ENCODE assay signal across 14 mouse cellular contexts in the genomic region with DNA sequence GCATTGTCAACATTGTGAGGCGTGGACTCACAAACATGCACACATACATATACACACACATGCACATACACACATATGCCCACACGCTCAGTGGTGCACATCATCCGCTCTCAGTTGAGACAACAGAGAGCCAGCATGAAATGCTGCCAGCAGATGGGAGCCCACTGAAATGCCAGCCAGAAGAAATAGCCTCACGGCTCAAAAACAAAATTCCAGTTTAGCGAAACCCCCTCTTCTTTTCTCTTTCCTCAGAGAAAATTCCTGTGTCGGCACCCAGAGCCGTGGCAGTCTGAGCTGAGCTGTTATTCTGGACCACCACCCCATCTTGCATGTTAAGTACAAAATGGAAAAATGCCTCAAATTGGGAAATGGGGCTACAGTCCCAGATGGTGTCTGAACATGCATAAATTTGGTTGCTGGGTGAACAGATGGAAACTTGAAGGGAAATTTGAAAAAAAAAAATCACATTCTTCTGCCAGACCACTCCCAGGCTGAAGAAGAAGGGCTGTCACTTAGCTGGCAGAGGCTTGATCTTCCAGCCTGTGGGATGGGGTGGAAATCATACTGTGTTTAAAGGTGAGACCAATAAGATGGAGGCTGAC.
A peak's percentile ranks its signal among the peaks of the same experiment; 100 is the strongest.
DNase-seq lines count a peak whose midpoint lies in the region; ATAC-seq and TF ChIP-seq lines count a peak whose summit lies in the region.
"Had no signal": no experiment of that assay in that cellular context is flagged by ENCODE, and none has a peak within 500 bp of the region (broad histone marks: within the 10 kb centered on the region; RNA-seq: fewer than 3 reads in every experiment).

No protein-coding gene starts in this region.

- no peak for TF ChIP-seq EP300 in lung, postnatal 0 days (IDR thresholded peaks at IDR 0.05)

- H3K4me2 ChIP-seq in forebrain, embryonic 13.5 days, result no peak overlapping the region
- no peak overlapping the region for H3K4me2 ChIP-seq in forebrain, postnatal 0 days (ENCODE audit: low read depth)
- no peak overlapping the region for H3K4me2 ChIP-seq in lung, postnatal 0 days (replicated peaks; ENCODE audit: low read depth, low read length)
- H3K4me2 ChIP-seq: kidney, embryonic 15.5 days had no signal

- H3K9ac ChIP-seq in forebrain, embryonic 13.5 days, result no peak overlapping the region
- H3K9ac ChIP-seq in forebrain, postnatal 0 days, result no peak overlapping the region
- H3K9ac ChIP-seq in lung, postnatal 0 days (replicated peaks; ENCODE audit: low read depth), result no peak overlapping the region
- H3K9ac ChIP-seq: kidney, embryonic 15.5 days; liver, embryonic 14.5 days had no signal

- no peak for DNase-seq in forebrain, embryonic 10.5 days (ENCODE audit: extremely low spot score, low spot score)
- peak; percentile 86 for DNase-seq in forebrain, postnatal 0 days
- peak; percentile 38 to 47 for DNase-seq in layer of hippocampus, postnatal 10 days (ENCODE audit: low spot score in 2 of 2)
- peak; percentile 62 for DNase-seq in right cerebral cortex, adult 18-20 months
- DNase-seq in adrenal gland, postnatal 10 days, result no peak
- DNase-seq in lung, postnatal 0 days (ENCODE audit: low spot score), result no peak
- no peak for DNase-seq in adrenal gland, postnatal 14 days
- DNase-seq: adrenal gland, postnatal 36 days; B cell, adult 2 months; gastrocnemius, adult 2 months had no signal

- no peaks in the 10 kb centered on the region for H3K4me1 ChIP-seq in forebrain, embryonic 13.5 days
- no peaks in the 10 kb centered on the region for H3K4me1 ChIP-seq in forebrain, embryonic 10.5 days
- peaks cover 10% of the 10 kb centered on the region; the same call in 1 of the 2 replicates for H3K4me1 ChIP-seq in forebrain, postnatal 0 days (ENCODE audit: insufficient read depth)
- no peaks in the 10 kb centered on the region for H3K4me1 ChIP-seq in lung, postnatal 0 days (ENCODE audit: insufficient read depth, low read depth, low read length)
- H3K4me1 ChIP-seq: kidney, embryonic 15.5 days; megakaryocyte, embryonic 14.5 days had no signal

- no peaks in the 10 kb centered on the region for H3K27me3 ChIP-seq in forebrain, embryonic 13.5 days
- H3K27me3 ChIP-seq in forebrain, embryonic 10.5 days (ENCODE audit: poor library complexity, severe bottlenecking), result no peaks in the 10 kb centered on the region
- H3K27me3 ChIP-seq in forebrain, postnatal 0 days (ENCODE audit: insufficient read depth, low read length), result no peaks in the 10 kb centered on the region
- H3K27me3 ChIP-seq in lung, postnatal 0 days (replicated peaks; ENCODE audit: insufficient read depth, low read length), result no peaks in the 10 kb centered on the region
- H3K27me3 ChIP-seq: kidney, embryonic 15.5 days; megakaryocyte, embryonic 14.5 days had no signal

- no peak for TF ChIP-seq CTCF in forebrain, postnatal 0 days (IDR thresholded peaks at IDR 0.05; ENCODE audit: low read depth)
- TF ChIP-seq CTCF in lung, postnatal 0 days (IDR thresholded peaks at IDR 0.05), result no peak

- H3K27ac ChIP-seq in forebrain, embryonic 13.5 days, result peak overlapping the region; percentile 73
- no peak overlapping the region for H3K27ac ChIP-seq in forebrain, embryonic 10.5 days
- H3K27ac ChIP-seq in forebrain, postnatal 0 days (ENCODE audit: low read depth, low read length), result peak overlapping the region; percentile 54
- H3K27ac ChIP-seq in lung, postnatal 0 days (ENCODE audit: low read length), result no peak overlapping the region
- H3K27ac ChIP-seq: gastrocnemius, adult 2 months; kidney, embryonic 15.5 days; liver, embryonic 14.5 days had no signal

- 72% methylated on average over 7 of the region's 7 CpGs for WGBS in forebrain, embryonic 13.5 days
- 88% methylated on average over 7 of the region's 7 CpGs for WGBS in forebrain, embryonic 10.5 days
- 35% methylated on average over 7 of the region's 7 CpGs for WGBS in forebrain, postnatal 0 days
- WGBS in lung, postnatal 0 days, result 76% methylated on average over 7 of the region's 7 CpGs

- no peaks in the 10 kb centered on the region for H3K9me3 ChIP-seq in forebrain, embryonic 13.5 days (replicated peaks)
- H3K9me3 ChIP-seq in forebrain, embryonic 10.5 days, result no peaks in the 10 kb centered on the region
- no peaks in the 10 kb centered on the region for H3K9me3 ChIP-seq in forebrain, postnatal 0 days (ENCODE audit: low read length)
- H3K9me3 ChIP-seq in lung, postnatal 0 days (ENCODE audit: low read length), result no peaks in the 10 kb centered on the region; the same call in 1 of the 2 replicates
- H3K9me3 ChIP-seq: kidney, embryonic 15.5 days had no signal

- H3K36me3 ChIP-seq in forebrain, embryonic 13.5 days (ENCODE audit: poor library complexity, severe bottlenecking), result no peaks in the 10 kb centered on the region
- H3K36me3 ChIP-seq in forebrain, embryonic 10.5 days (replicated peaks), result no peaks in the 10 kb centered on the region
- no peaks in the 10 kb centered on the region for H3K36me3 ChIP-seq in forebrain, postnatal 0 days (ENCODE audit: insufficient read depth)
- no peaks in the 10 kb centered on the region for H3K36me3 ChIP-seq in lung, postnatal 0 days (ENCODE audit: insufficient read depth, low read length)
- H3K36me3 ChIP-seq: kidney, embryonic 15.5 days had no signal

- ATAC-seq in forebrain, embryonic 13.5 days, result peak; percentile 91
- ATAC-seq in forebrain, postnatal 0 days, result peak; percentile 95
- no peak for ATAC-seq in lung, postnatal 0 days

- no peak overlapping the region for H3K4me3 ChIP-seq in forebrain, embryonic 13.5 days
- no peak overlapping the region for H3K4me3 ChIP-seq in forebrain, embryonic 10.5 days
- no peak overlapping the region for H3K4me3 ChIP-seq in forebrain, postnatal 0 days (ENCODE audit: low read depth, low read length)
- H3K4me3 ChIP-seq in lung, postnatal 0 days (ENCODE audit: low read depth, low read length), result no peak overlapping the region
- H3K4me3 ChIP-seq: gastrocnemius, adult 2 months; kidney, embryonic 15.5 days; megakaryocyte, embryonic 14.5 days had no signal

Comparison
In these comparisons a context has a peak if more than half of its experiments do, and no peak if none do; other contexts are left out.
1. H3K27ac ChIP-seq: peak in forebrain, embryonic 13.5 days (single experiment) and forebrain, postnatal 0 days (single experiment); none in forebrain, embryonic 10.5 days (single experiment) and lung, postnatal 0 days (single experiment).
2. DNase-seq: peak in forebrain, postnatal 0 days (single experiment), layer of hippocampus, postnatal 10 days (2 of 2) and right cerebral cortex, adult 18-20 months (single experiment); none in forebrain, embryonic 10.5 days (single experiment), adrenal gland, postnatal 10 days (single experiment), lung, postnatal 0 days (single experiment) and adrenal gland, postnatal 14 days (single experiment).